Mouse (Mus musculus) hindbrain, embryonic 14.5 days (tissue): ENCODE measurements around the gene Ntn5. TPM values are rescaled to one million over a fixed set of nuclear protein-coding genes. Genes with fewer than 3 reads are reported as not detected.

Experiments used
- ATAC-seq: fragments of 200-750 bp; cut with Nextera tagmentation; 2 replicates; pipeline ENCODE4 v1.8.0; 2017; ENCODE audit warnings: moderate number of reproducible peaks, mild to moderate bottlenecking, moderate TSS enrichment, moderate library complexity; ENCODE audit not compliant: low FRiP score
- DNase-seq: peaks from one replicate; pipeline ENCODE4 v3.0.0-alpha.2; 2015; ENCODE audit warnings: low spot score
- H3K27ac ChIP-seq: fragments of 300-500 bp; sonication (generic); 2 replicates; pipeline ENCODE4 v1.5.1; 2014; ENCODE audit warnings: mild to moderate bottlenecking, moderate library complexity
- H3K27me3 ChIP-seq: fragments of 300-500 bp; sonication (generic); 2 replicates; pipeline ENCODE4 v1.6.1; 2014; ENCODE audit warnings: mild to moderate bottlenecking, low read length, mixed read lengths; ENCODE audit not compliant: control insufficient read depth, insufficient read depth
- H3K36me3 ChIP-seq: fragments of 300-500 bp; sonication (generic); replicated peaks from 2 replicates; pipeline ENCODE4 v1.6.1; 2014; ENCODE audit not compliant: control insufficient read depth, insufficient read depth
- H3K4me1 ChIP-seq: fragments of 300-500 bp; sonication (generic); replicated peaks from 2 replicates; pipeline ENCODE4 v1.6.1; 2014; ENCODE audit warnings: antibody characterized with exemption, low read length, mixed read lengths; ENCODE audit not compliant: control insufficient read depth, insufficient read depth
- H3K4me2 ChIP-seq: fragments of 300-500 bp; sonication (generic); replicated peaks from 2 replicates; pipeline ENCODE4 v1.6.1; 2014; ENCODE audit warnings: mild to moderate bottlenecking, moderate library complexity
- H3K4me3 ChIP-seq: fragments of 300-500 bp; sonication (generic); replicated peaks from 2 replicates; pipeline ENCODE4 v1.5.1; 2014; ENCODE audit warnings: mild to moderate bottlenecking, low read length
- H3K9ac ChIP-seq: fragments of 300-500 bp; sonication (generic); 2 replicates; pipeline ENCODE4 v1.6.1; 2014
- H3K9me3 ChIP-seq: fragments of 300-500 bp; sonication (generic); 2 replicates; pipeline ENCODE4 v1.6.1; 2016; ENCODE audit warnings: low read length; ENCODE audit not compliant: control insufficient read depth
- WGBS: fragments of 180-500 bp; shearing (Covaris S2); extraction: QIAGEN DNeasy Blood & Tissue Kit; methylation state at CpG from one replicate; pipeline ENCODE4 v1.1.7; 2014; 5-methylcytosine and 5-hydroxymethylcytosine counted together
- polyA plus RNA-seq: library from polyadenylated mRNA; unstranded; fragments of >200 nt; fragmentation: Nextera tagmentation; extraction: Ambion mirVana; gene quantifications from 2 replicates; pipeline ENCODE4 v1.2.1, GENCODE M21; 2014

The Ntn5 gene
- polyA plus RNA-seq, 1 experiment from 2014 or later: 1.3 TPM

- Histone ChIP-seq H3K4me3 (no peak overlapping the region), H3K9ac (peak overlapping the region; percentile 88; the same call in 1 of the 2 replicates), H3K4me1 (peaks cover 31% of the 10 kb centered on the region), H3K4me2 (peak overlapping the region; percentile 91; the same call in 1 of the 2 replicates), H3K27ac (no peak overlapping the region), H3K9me3 (no peaks in the 10 kb centered on the region), H3K36me3 (peaks cover 58% of the 10 kb centered on the region), H3K27me3 (no peaks in the 10 kb centered on the region)
- 91% methylated on average over 15 of the region's 16 CpGs for WGBS
- no peak for DNase-seq
- ATAC-seq: no peak
Observed at GRCm38 (mm10) chr7:45719738-45720412, 36.1 kb downstream of the Ntn5 start.

DNA sequence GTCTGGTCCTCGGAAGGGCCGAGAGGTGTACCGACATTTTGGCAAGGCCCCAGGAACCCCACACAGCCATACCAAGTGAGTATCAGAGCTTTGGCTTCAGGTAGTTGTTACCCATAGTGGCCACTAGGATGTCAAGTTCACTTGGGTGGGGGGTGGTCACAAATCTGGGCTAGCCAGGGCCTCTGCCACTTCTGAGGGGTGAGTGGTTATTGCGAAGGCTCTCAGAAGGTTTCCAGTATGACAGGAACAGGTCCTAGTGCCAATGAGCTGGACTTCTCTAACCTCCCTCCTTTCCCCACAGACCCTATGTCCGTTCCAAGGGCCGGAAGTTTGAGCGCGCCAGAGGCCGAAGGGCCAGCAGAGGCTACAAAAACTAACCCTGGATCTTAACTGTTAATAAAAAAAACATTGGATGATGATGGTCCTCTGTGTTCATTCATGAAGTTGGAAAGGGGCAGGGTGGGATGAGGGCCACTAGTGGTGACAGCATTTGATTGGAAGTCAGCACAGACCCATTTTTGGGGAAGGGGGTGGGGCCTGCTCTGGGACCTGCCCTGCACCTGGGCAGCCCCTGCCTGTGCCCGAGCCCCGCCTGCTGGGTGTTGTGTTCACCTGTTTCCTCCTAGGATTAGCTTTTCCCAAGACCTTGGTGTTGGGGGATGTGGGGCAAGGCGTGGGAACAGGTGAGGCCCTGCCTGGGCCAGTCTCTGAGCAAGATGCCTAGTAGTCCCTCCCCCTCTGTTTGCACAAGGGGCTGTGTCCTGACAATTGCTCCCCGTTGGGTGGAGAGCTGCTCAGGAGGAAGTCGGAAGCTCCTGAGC lies 36.8 kb downstream of the Ntn5 start, which contains the start of gene Fam83e:
TSS of gene Fam83e (plus strand) at position 800 of the 821 bp plus-strand sequence.
- no peak for DNase-seq
- Histone ChIP-seq H3K4me2 (no peak within 1 kb of the TSS), H3K4me3 (no peak within 1 kb of the TSS), H3K9ac (no peak within 1 kb of the TSS), H3K27ac (no peak within 1 kb of the TSS), H3K36me3 (peaks cover 65% of the 10 kb centered on the region), H3K4me1 (peaks cover 28% of the 10 kb centered on the region), H3K27me3 (no peaks in the 10 kb centered on the region), H3K9me3 (no peaks in the 10 kb centered on the region)
- no peak for ATAC-seq
- WGBS: 84% methylated on average over 14 of the region's 14 CpGs

DNA sequence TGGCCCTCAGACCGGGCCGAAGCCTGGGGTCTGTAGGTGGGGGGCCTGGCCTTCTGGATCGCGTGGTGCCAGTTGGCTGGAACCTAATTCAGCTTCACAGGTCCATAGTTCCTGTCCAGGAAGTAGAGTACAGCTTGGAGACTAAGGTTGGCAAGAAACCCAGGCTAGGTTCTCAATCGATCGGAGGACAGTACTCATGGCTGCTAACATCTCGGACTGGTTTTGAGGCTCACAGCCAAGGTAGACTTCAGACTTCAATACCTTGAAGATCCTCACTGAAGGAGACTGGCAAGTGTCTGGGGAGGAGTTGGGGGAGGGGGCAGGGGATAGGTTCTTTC lies 37.4 kb downstream of the Ntn5 start:
- Histone ChIP-seq H3K27me3 (no peaks in the 10 kb centered on the region), H3K4me1 (peaks cover 22% of the 10 kb centered on the region), H3K27ac (no peak overlapping the region), H3K4me3 (no peak overlapping the region), H3K36me3 (peaks cover 71% of the 10 kb centered on the region), H3K9ac (no peak overlapping the region), H3K4me2 (no peak overlapping the region), H3K9me3 (no peaks in the 10 kb centered on the region)
- WGBS: 84% methylated on average over 7 of the region's 7 CpGs
- no peak for ATAC-seq
- no peak for DNase-seq

DNA sequence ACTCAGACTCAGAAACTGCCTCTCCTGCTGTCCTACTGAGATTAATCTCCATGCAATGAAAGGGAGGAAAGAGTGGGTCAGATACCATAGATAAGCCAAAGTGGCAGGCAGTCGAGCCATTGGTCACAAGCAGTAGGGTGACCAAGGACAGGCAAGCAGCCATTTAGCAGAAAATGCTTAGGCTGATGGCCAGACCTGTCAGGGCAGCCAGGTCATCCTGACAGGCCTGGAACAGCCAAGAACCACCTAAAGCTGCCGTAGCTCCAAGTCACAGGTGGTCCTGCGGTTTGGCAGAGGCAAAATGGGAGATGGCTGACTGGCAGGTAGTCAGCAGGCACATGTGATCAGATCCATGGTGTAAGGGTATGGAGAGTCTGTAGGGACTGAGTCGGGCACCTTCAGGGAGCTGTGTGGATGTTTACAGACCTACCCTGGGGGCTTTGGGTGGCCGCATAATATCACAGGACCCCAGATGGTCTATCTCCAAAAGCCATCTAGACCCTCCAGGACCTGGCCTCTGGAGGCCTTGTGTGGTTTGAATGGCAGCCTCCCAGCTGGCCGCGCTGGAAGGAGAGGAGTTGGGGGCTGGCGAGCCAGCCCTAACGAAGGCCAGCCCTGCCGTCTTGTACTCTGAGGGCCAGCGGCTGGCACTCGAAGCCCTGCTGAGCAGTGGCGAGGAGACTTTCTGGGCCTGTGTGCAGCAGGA lies 38.0 kb downstream of the Ntn5 start:
- WGBS: 60% methylated on average over 13 of the region's 13 CpGs
- Histone ChIP-seq H3K4me3 (no peak overlapping the region), H3K4me2 (no peak overlapping the region), H3K9ac (no peak overlapping the region), H3K27me3 (no peaks in the 10 kb centered on the region), H3K27ac (no peak overlapping the region), H3K9me3 (no peaks in the 10 kb centered on the region), H3K4me1 (peaks cover 16% of the 10 kb centered on the region), H3K36me3 (peaks cover 77% of the 10 kb centered on the region)
- no peak for DNase-seq
- no peak for ATAC-seq

- Histone ChIP-seq H3K4me1 (peaks cover 11% of the 10 kb centered on the region), H3K27me3 (no peaks in the 10 kb centered on the region), H3K4me2 (no peak overlapping the region), H3K36me3 (peaks cover 82% of the 10 kb centered on the region), H3K9ac (no peak overlapping the region), H3K9me3 (no peaks in the 10 kb centered on the region), H3K27ac (no peak overlapping the region), H3K4me3 (no peak overlapping the region)
- WGBS: 82% methylated on average over 13 of the region's 13 CpGs
- no peak for ATAC-seq
- no peak for DNase-seq
Observed at GRCm38 (mm10) chr7:45722348-45722713, 38.5 kb downstream of the Ntn5 start.

DNA sequence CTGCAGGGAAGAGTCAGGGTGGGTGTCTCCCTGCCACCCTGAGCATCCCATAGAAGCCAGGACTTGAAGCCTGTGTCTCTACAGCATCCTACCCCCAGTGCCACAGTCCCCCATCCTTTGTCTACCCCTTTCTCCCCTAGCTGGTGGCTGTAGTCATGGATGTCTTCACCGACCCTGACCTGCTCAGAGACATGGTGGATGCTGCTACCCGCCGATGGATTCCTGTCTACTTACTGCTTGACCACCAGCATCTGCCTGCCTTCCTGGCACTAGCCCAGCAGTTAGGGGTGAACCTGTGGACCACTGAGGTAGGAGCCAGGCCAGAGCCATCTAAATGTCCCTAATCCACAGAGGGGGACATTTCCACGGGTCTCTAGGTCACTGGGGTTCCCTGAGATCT lies 39.5 kb downstream of the Ntn5 start:
- Histone ChIP-seq H3K27me3 (no peaks in the 10 kb centered on the region), H3K9ac (no peak overlapping the region), H3K9me3 (no peaks in the 10 kb centered on the region), H3K4me3 (no peak overlapping the region), H3K36me3 (peaks cover 85% of the 10 kb centered on the region), H3K4me2 (no peak overlapping the region), H3K4me1 (peaks cover 11% of the 10 kb centered on the region), H3K27ac (no peak overlapping the region)
- ATAC-seq (no peak), DNase-seq (no peak)
- WGBS: 88% methylated on average over 4 of the region's 4 CpGs

GRCm38 (mm10) chr7:45723781-45724180 lies 40.0 kb downstream of the Ntn5 start:
- H3K27me3 ChIP-seq: no peaks in the 10 kb centered on the region
- no peak overlapping the region for H3K4me2 ChIP-seq
- no peak for ATAC-seq
- H3K4me3 ChIP-seq: no peak overlapping the region
- WGBS: 95% methylated on average over 14 of the region's 14 CpGs
- H3K9ac ChIP-seq: no peak overlapping the region
- H3K4me1 ChIP-seq: peaks cover 8% of the 10 kb centered on the region
- H3K36me3 ChIP-seq: peaks cover 85% of the 10 kb centered on the region
- H3K27ac ChIP-seq: no peak overlapping the region
- H3K9me3 ChIP-seq: no peaks in the 10 kb centered on the region
- no peak for DNase-seq

DNA sequence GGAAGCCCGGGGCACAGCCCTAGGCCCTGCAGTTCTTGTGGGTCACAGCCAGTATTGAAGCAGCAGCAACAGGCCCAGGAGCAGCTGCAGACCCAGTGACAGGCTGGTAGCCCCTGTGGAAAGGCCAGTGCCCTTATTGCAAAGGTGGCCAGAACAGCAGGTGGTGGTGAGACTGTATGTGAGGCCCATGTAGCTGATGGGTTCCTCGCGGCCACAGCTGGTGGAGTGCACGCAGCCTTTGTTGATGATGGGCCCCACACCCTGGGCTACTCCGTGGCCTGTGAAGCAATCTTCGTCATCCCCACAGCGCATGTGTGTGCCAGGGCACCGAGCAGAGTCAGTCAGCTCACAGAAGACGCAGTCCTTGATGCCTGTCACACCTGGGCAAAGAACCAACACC lies 41.3 kb downstream of the Ntn5 start:
- no peaks in the 10 kb centered on the region for H3K9me3 ChIP-seq
- H3K9ac ChIP-seq: no peak overlapping the region
- ATAC-seq: no peak
- WGBS: 95% methylated on average over 9 of the region's 9 CpGs
- no peaks in the 10 kb centered on the region for H3K4me1 ChIP-seq
- peaks cover 73% of the 10 kb centered on the region for H3K36me3 ChIP-seq
- no peak for DNase-seq
- no peak overlapping the region for H3K4me3 ChIP-seq
- no peak overlapping the region for H3K4me2 ChIP-seq
- H3K27ac ChIP-seq: no peak overlapping the region
- H3K27me3 ChIP-seq: no peaks in the 10 kb centered on the region

- no peak within 1 kb of the TSS for H3K9ac ChIP-seq
- no peaks in the 10 kb centered on the region for H3K27me3 ChIP-seq
- DNase-seq (no peak), ATAC-seq (no peak)
- no peak within 1 kb of the TSS for H3K27ac ChIP-seq
- H3K9me3 ChIP-seq: no peaks in the 10 kb centered on the region
- 92% methylated on average over 11 of the region's 11 CpGs for WGBS
- no peaks in the 10 kb centered on the region for H3K4me1 ChIP-seq
- peaks cover 67% of the 10 kb centered on the region for H3K36me3 ChIP-seq
- H3K4me3 ChIP-seq: no peak within 1 kb of the TSS
- H3K4me2 ChIP-seq: no peak within 1 kb of the TSS
Observed at GRCm38 (mm10) chr7:45725713-45726112, 41.9 kb downstream of the Ntn5 start, which contains the start of gene Spaca4. Gene Spaca4, minus strand, starts transcription at chr7:45725813.
